Mouse (Mus musculus) CH12.LX (cell line): ENCODE results near the gene Cyp4f40. TPM values are rescaled to one million over a fixed set of nuclear protein-coding genes. Genes with fewer than 3 reads are reported as not detected.
A peak's percentile ranks its signal among the peaks of the same experiment; 100 is the strongest.
"Not testable (repeated sequence)": the region's sequence is repeated elsewhere in the genome, so short reads cannot be mapped to it uniquely, and the experiment has no call there.

Source experiments
- DNase-seq: peaks from one replicate; pipeline ENCODE4 v3.0.0-alpha.2; 2013; ENCODE audit errors: extremely low read depth
- H3K27ac ChIP-seq: 2 replicates; pipeline ENCODE4 v1.5.1; 2012; ENCODE audit warnings: low read depth, mild to moderate bottlenecking, control low read depth, moderate library complexity; ENCODE audit not compliant: insufficient read depth
- H3K27me3 ChIP-seq: replicated peaks from 2 replicates; pipeline ENCODE3; 2012; ENCODE audit warnings: inconsistent platforms
- H3K36me3 ChIP-seq, 2 experiments: replicated peaks in 1 of 2; 2 replicates each; pipeline versions ENCODE3 to v1.6.1; 2012; ENCODE audit warnings: inconsistent platforms in 1 of 2, low read length in 1 of 2, mild to moderate bottlenecking in 1 of 2, mixed read lengths in 1 of 2, moderate library complexity in 1 of 2; ENCODE audit not compliant: control insufficient read depth in 1 of 2, insufficient read depth in 1 of 2
- H3K4me1 ChIP-seq, 2 experiments: 2 replicates each; pipeline ENCODE4 v1.6.1; 2012; ENCODE audit warnings: inconsistent platforms in 1 of 2, moderate library complexity in 1 of 2; ENCODE audit not compliant: insufficient read depth in 2 of 2, control insufficient read depth in 1 of 2
- H3K4me2 ChIP-seq: 2 replicates; pipeline ENCODE4 v1.6.1; 2012; ENCODE audit warnings: low read depth, mild to moderate bottlenecking, control low read depth; ENCODE audit not compliant: poor library complexity, insufficient read depth, severe bottlenecking
- H3K4me3 ChIP-seq, 3 experiments: fragments of 150-350 bp in 1 of 3; sonication (generic) in 1 of 3; replicated peaks in 1 of 3; 2 replicates each; pipeline versions ENCODE3 to v1.5.1; 2011 to 2012; ENCODE audit warnings: low read depth in 2 of 3, low read length in 2 of 3, mild to moderate bottlenecking in 2 of 3, moderate library complexity in 2 of 3, control low read depth in 1 of 3, improper control_type of control experiment in 1 of 3, inconsistent platforms in 1 of 3, mixed read lengths in 1 of 3; ENCODE audit not compliant: poor library complexity in 1 of 3
- H3K79me2 ChIP-seq: replicated peaks from 2 replicates; pipeline ENCODE4 v1.6.1; 2012; ENCODE audit warnings: mild to moderate bottlenecking, moderate library complexity; ENCODE audit not compliant: control insufficient read depth, poor library complexity, insufficient read depth, severe bottlenecking; ENCODE audit errors: extremely low read depth
- H3K9ac ChIP-seq: 2 replicates; pipeline ENCODE4 v1.6.1; 2012; ENCODE audit warnings: low read depth, mild to moderate bottlenecking, control low read depth, moderate library complexity; ENCODE audit not compliant: insufficient read depth
- H3K9me3 ChIP-seq: replicated peaks from 2 replicates; pipeline ENCODE3; 2012; ENCODE audit warnings: low read length, inconsistent platforms, mixed read lengths
- CHD1 ChIP-seq: IDR thresholded peaks from 2 replicates; pipeline ENCODE4 v1.6.1; 2012; ENCODE audit warnings: low read depth, low read length, improper control_type of control experiment, inconsistent platforms
- CTCF ChIP-seq, 2 experiments: IDR thresholded peaks in 1 of 2; conservative IDR thresholded peaks in 1 of 2; 2 replicates each; pipeline ENCODE4 v1.5.1; 2011 to 2012; ENCODE audit warnings: low read depth in 2 of 2, low read length in 2 of 2, improper control_type of control experiment in 1 of 2, inconsistent platforms in 1 of 2, mild to moderate bottlenecking in 1 of 2, moderate library complexity in 1 of 2
- EP300 ChIP-seq: IDR thresholded peaks from 2 replicates; pipeline ENCODE4 v1.6.1; 2011; ENCODE audit warnings: low read length, improper control_type of control experiment
- ETS1 ChIP-seq: conservative IDR thresholded peaks from 2 replicates; pipeline ENCODE4 v1.6.1; 2012; ENCODE audit warnings: low read depth, mild to moderate bottlenecking, inconsistent platforms, low read length, improper control_type of control experiment, moderate library complexity
- IRF4 ChIP-seq: IDR thresholded peaks from 2 replicates; pipeline ENCODE4 v1.6.1; 2014; ENCODE audit warnings: low read depth, mild to moderate bottlenecking, inconsistent platforms, low read length, improper control_type of control experiment
- JUN ChIP-seq: IDR thresholded peaks from 2 replicates; pipeline ENCODE4 v1.6.1; 2011; ENCODE audit warnings: low read depth, mild to moderate bottlenecking, low read length, improper control_type of control experiment, moderate library complexity; ENCODE audit not compliant: insufficient read depth
- JUND ChIP-seq: conservative IDR thresholded peaks from 2 replicates; pipeline ENCODE4 v1.6.1; 2011; ENCODE audit warnings: low read depth, low read length, improper control_type of control experiment
- MEF2A ChIP-seq: IDR thresholded peaks from 2 replicates; pipeline ENCODE4 v1.6.1; 2014; ENCODE audit warnings: low read depth, mild to moderate bottlenecking, inconsistent platforms, low read length, improper control_type of control experiment, borderline replicate concordance
- MXI1 ChIP-seq: IDR thresholded peaks from 2 replicates; pipeline ENCODE4 v1.6.1; 2011; ENCODE audit warnings: mild to moderate bottlenecking, low read depth, low read length, improper control_type of control experiment
- PAX5 ChIP-seq: IDR thresholded peaks from 2 replicates; pipeline ENCODE4 v1.6.1; 2012; ENCODE audit warnings: low read length, inconsistent platforms, mixed read lengths
- RAD21 ChIP-seq: IDR thresholded peaks from 2 replicates; pipeline ENCODE4 v1.6.1; 2011; ENCODE audit warnings: low read depth, mild to moderate bottlenecking, low read length, improper control_type of control experiment, moderate library complexity
- SMC3 ChIP-seq: IDR thresholded peaks from 2 replicates; pipeline ENCODE4 v1.6.1; 2011; ENCODE audit warnings: low read depth, low read length, improper control_type of control experiment
- ZC3H11A ChIP-seq: IDR thresholded peaks from 2 replicates; pipeline ENCODE4 v1.6.1; 2012; ENCODE audit warnings: low read depth, mild to moderate bottlenecking, inconsistent platforms, low read length, improper control_type of control experiment
- ZKSCAN1 ChIP-seq: IDR thresholded peaks from 2 replicates; pipeline ENCODE4 v1.6.1; 2012; ENCODE audit warnings: low read depth, inconsistent platforms, low read length, improper control_type of control experiment, borderline replicate concordance
- dilution Hi-C: fragments of 300-500 bp; cut with MboI; formaldehyde crosslinking; loops from 2 replicates; pipeline ENCODE4 v1.14.3; 2020; ENCODE audit warnings: low sequenced_read_pairs; ENCODE audit not compliant: extremely low pct_unique_long_range_greater_than_20kb, extremely low pct_ligation_motif_present
- in situ Hi-C: fragments of 300-500 bp; cut with MboI; formaldehyde crosslinking; loops from 3 replicates; pipeline ENCODE4 v1.14.3; 2019; ENCODE audit warnings: low sequenced_read_pairs, low pct_ligation_motif_present, low pct_unique_long_range_greater_than_20kb, mixed read lengths
- polyA plus RNA-seq: library from polyadenylated mRNA; unstranded; fragments of >175 nt; gene quantifications from 2 replicates; pipeline ENCODE4 v1.2.1, GENCODE M21; 2012; ENCODE audit warnings: low read depth; ENCODE audit not compliant: insufficient read length
- total RNA-seq, 2 experiments: library from RNA; depleted of rRNA; stranded (reverse); fragments of 300-350 nt in 1 of 2; fragments of >200 nt in 1 of 2; gene quantifications; 2 replicates each; pipeline ENCODE4 v1.2.3; 2012 to 2014

Gene Cyp4f40
- total and polyA plus RNA-seq, 3 experiments, result 0.08 to 0.44 (median 0.40) TPM

DNA sequence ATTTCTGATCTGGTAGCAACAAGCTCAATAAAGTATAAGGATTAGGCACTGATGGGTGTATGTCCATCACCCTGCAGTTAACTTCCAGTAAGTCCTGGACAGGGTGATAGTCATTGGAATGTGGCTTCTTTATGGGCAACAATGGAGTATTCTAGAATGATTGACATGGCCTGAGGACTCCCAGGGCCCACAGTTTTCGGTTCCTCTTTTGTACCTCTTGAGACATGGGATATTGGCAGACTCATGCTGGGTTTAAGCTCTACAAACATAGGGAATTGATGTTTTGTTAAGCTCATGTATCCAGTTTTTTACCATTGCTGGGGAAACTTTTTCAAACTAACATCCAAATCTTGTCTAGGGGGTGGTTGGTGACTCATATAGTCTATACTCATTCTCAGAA is 41.4 kb upstream of the Cyp4f40 start:
- no peak for TF ChIP-seq ZKSCAN1
- peak; percentile 42; the same call in 1 of the 2 replicates for TF ChIP-seq EP300
- peak; percentile 38; the same call in 1 of the 2 replicates for TF ChIP-seq IRF4
- Histone ChIP-seq H3K36me3 (no peaks in the 10 kb centered on the region), H3K27ac (no peak overlapping the region), H3K79me2 (no peaks in the 10 kb centered on the region), H3K27me3 (no peaks in the 10 kb centered on the region), H3K9ac (no peak overlapping the region), H3K4me3 (no peak overlapping the region), H3K4me1 (peaks cover 0 to 13% of the 10 kb centered on the region in 2 experiments; a peak in 2 of 4 replicates), H3K9me3 (peaks cover 24% of the 10 kb centered on the region), H3K4me2 (no peak overlapping the region)
- in situ Hi-C loops (no loop called here), dilution Hi-C loops (no loop called here)
- DNase-seq, result no peak

DNA sequence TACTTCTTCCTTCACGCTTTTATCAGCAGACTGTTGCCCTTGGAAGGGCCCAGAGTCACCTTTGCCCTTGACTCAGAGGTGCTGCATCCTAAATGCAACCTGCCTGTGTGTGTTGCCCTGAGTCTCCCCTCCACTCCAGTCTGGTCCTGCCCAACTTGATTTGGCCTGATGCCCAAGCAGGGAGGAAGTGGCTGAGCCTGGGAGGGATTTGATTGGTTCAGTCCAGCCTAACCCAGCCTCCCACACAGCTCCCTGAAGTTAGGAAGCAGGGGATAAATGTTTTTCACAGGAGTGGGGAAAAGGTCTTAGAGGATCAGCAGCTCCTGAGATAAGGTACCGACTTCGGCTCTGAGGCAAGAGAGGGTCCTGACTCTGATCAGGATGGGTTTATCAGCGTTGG is 37.7 kb upstream of the Cyp4f40 start, which contains the start of gene Cyp4f37:
TSS of gene Cyp4f37 (plus strand) at position 292 of the 400 bp plus-strand sequence.
- dilution Hi-C loops, H3K4me3 ChIP-seq, in situ Hi-C loops, H3K36me3 ChIP-seq, H3K27ac ChIP-seq, H3K79me2 ChIP-seq, H3K4me1 ChIP-seq, H3K9ac ChIP-seq, H3K27me3 ChIP-seq, DNase-seq, H3K4me2 ChIP-seq: not testable (repeated sequence)
- H3K9me3 ChIP-seq, result peaks cover 24% of the 10 kb centered on the region

DNA sequence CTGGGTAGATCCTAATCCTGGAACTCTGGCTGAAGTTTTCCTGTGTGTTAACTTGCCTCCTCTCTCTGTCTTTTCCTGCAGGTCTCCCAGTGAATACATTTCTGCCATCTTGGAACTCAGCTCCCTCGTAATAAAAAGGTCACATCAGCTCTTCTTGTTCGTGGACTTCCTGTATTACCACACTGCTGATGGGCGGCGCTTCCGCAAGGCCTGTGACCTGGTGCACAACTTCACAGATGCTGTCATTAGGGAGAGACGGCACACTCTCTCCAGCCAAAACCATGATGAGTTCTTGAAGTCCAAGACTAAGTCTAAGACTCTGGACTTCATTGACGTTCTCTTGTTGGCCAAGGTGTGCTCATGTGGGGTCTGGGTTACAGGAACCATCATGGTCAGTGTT is 29.0 kb upstream of the Cyp4f40 start:
- H3K27me3 ChIP-seq, H3K4me1 ChIP-seq, dilution Hi-C loops, H3K9me3 ChIP-seq, H3K79me2 ChIP-seq, DNase-seq, H3K4me2 ChIP-seq, H3K36me3 ChIP-seq, in situ Hi-C loops, H3K9ac ChIP-seq, H3K4me3 ChIP-seq, H3K27ac ChIP-seq: not testable (repeated sequence)

DNA sequence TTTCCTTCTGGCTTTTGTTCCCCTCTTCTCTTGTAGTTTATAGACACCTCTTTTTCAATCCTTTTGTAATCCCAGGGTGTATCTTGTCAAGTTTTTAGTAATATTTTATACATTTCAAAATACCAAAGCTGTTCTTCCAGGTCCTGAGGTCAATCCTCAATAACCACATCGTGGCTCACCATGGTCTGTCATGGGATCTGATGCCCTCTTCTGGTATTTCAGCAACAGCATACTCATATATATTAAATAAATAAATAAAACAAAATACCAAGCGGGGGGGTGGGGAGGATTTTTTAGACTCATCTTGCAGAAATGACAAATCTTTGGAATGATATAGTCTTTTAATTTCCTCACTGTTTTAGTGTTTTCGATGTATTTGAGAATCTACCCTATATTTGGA is 26.8 kb upstream of the Cyp4f40 start:
- peak; percentile 12 for DNase-seq
- no peak overlapping the region for H3K4me2 ChIP-seq
- dilution Hi-C loops (no loop called here), in situ Hi-C loops (no loop called here)
- no peak overlapping the region for H3K27ac ChIP-seq
- TF ChIP-seq CTCF (conservative IDR thresholded peaks at IDR 0.05 in 1 of 2, IDR thresholded peaks at IDR 0.05 in 1 of 2; ENCODE audit: low read depth in 2 of 2, low read length in 2 of 2) (peak in 1 of 2 experiments; percentile 55; a peak in 2 of 4 replicates), ETS1 (no peak), CHD1 (no peak), MEF2A (no peak), PAX5 (no peak), JUND (no peak), SMC3 (peak; percentile 62), RAD21 (peak; percentile 42), ZC3H11A (0 out of 2 replicates have a peak, but pooled peaks have one; percentile 17), JUN (no peak), MXI1 (no peak)
- H3K9ac ChIP-seq, result no peak overlapping the region
- no peak overlapping the region for H3K4me3 ChIP-seq
- no peaks in the 10 kb centered on the region for H3K27me3 ChIP-seq
- no peaks in the 10 kb centered on the region for H3K79me2 ChIP-seq
- peaks cover 3 to 16% of the 10 kb centered on the region in 2 experiments; a peak in 2 of 4 replicates for H3K4me1 ChIP-seq
- H3K36me3 ChIP-seq, result no peaks in the 10 kb centered on the region
- H3K9me3 ChIP-seq, result no peaks in the 10 kb centered on the region
